20 mouse cellular contexts compared by ENCODE assay signal in the genomic region with DNA sequence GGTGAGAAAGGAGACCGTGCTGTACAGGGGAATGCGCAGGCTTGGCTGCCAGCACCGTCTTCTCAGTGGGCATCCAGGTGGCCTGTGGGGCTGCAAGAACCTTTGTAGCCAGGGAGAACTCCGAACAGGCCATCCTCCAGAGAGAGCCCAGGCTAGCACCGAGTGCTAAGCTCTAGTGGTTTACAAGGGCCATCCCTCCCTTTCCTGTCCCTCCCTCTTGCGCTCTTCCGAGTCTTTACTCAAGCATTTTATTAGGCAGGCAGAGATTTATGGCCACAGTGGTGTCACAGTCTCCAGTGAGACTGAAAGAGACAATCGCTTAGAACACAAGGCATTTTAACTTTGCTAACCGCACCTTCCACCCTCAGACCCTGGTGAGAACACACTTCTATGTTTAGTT. TPM values are rescaled to one million over a fixed set of nuclear protein-coding genes. Genes with fewer than 3 reads are reported as not detected.
A peak's percentile ranks its signal among the peaks of the same experiment; 100 is the strongest.
DNase-seq lines count a peak whose midpoint lies in the region; ATAC-seq and TF ChIP-seq lines count a peak whose summit lies in the region.
"Had no signal": no experiment of that assay in that cellular context is flagged by ENCODE, and none has a peak within 500 bp of the region (broad histone marks: within the 10 kb centered on the region; RNA-seq: fewer than 3 reads in every experiment).

No protein-coding gene starts in this region.

- 80% methylated on average over 9 of the region's 9 CpGs for WGBS in lung, embryonic 14.5 days
- 35% methylated on average over 9 of the region's 9 CpGs for WGBS in kidney, embryonic 15.5 days
- WGBS in hindbrain, embryonic 16.5 days: 83% methylated on average over 9 of the region's 9 CpGs

- no peaks in the 10 kb centered on the region for H3K9me3 ChIP-seq in lung, embryonic 14.5 days (ENCODE audit: low read depth, low read length)
- H3K9me3 ChIP-seq in kidney, embryonic 15.5 days (replicated peaks): no peaks in the 10 kb centered on the region
- no peaks in the 10 kb centered on the region for H3K9me3 ChIP-seq in hindbrain, embryonic 16.5 days (ENCODE audit: control insufficient read depth, low read length)
- H3K9me3 ChIP-seq: intestine, embryonic 15.5 days; liver, embryonic 12.5 days; midbrain, embryonic 10.5 days had no signal

- H3K27me3 ChIP-seq in lung, embryonic 14.5 days (ENCODE audit: insufficient read depth, low read length): no peaks in the 10 kb centered on the region
- no peaks in the 10 kb centered on the region for H3K27me3 ChIP-seq in kidney, embryonic 15.5 days
- H3K27me3 ChIP-seq in hindbrain, embryonic 16.5 days (replicated peaks; ENCODE audit: control insufficient read depth, insufficient read depth, low read length): no peaks in the 10 kb centered on the region
- H3K27me3 ChIP-seq: intestine, embryonic 15.5 days; liver, embryonic 12.5 days had no signal

- ATAC-seq in lung, embryonic 14.5 days (ENCODE audit: insufficient read depth): no peak
- 0 out of 2 replicates have a peak, but pooled peaks have one; percentile 18 for ATAC-seq in common myeloid progenitor, adult 5-6 weeks (replicated peaks; ENCODE audit: low read depth, poor library complexity, severe bottlenecking)
- ATAC-seq in kidney, embryonic 15.5 days (replicated peaks; ENCODE audit: low FRiP score): peak; percentile 81
- no peak for ATAC-seq in hindbrain, embryonic 16.5 days
- ATAC-seq: intestine, embryonic 15.5 days; liver, embryonic 12.5 days had no signal

- H3K9ac ChIP-seq in lung, embryonic 14.5 days: no peak overlapping the region
- no peak overlapping the region for H3K9ac ChIP-seq in kidney, embryonic 15.5 days
- H3K9ac ChIP-seq in hindbrain, embryonic 16.5 days (ENCODE audit: low read depth, low read length): no peak overlapping the region
- H3K9ac ChIP-seq: hindbrain, embryonic 14.5 days; intestine, embryonic 15.5 days; liver, embryonic 12.5 days had no signal

- no peaks in the 10 kb centered on the region for H3K36me3 ChIP-seq in lung, embryonic 14.5 days (ENCODE audit: insufficient read depth)
- H3K36me3 ChIP-seq in kidney, embryonic 15.5 days: no peaks in the 10 kb centered on the region
- H3K36me3 ChIP-seq in hindbrain, embryonic 16.5 days (ENCODE audit: control insufficient read depth, insufficient read depth, low read length): no peaks in the 10 kb centered on the region
- H3K36me3 ChIP-seq: intestine, embryonic 15.5 days; liver, embryonic 12.5 days; midbrain, embryonic 10.5 days had no signal

- H3K4me3 ChIP-seq in lung, embryonic 14.5 days (ENCODE audit: low read depth, low read length): no peak overlapping the region
- H3K4me3 ChIP-seq in kidney, embryonic 15.5 days (replicated peaks): no peak overlapping the region
- H3K4me3 ChIP-seq in hindbrain, embryonic 16.5 days (ENCODE audit: low read length): no peak overlapping the region
- H3K4me3 ChIP-seq: gastrocnemius, adult 2 months; intestine, embryonic 15.5 days; liver, embryonic 12.5 days; midbrain, embryonic 10.5 days had no signal

- no peak for TF ChIP-seq CTCF in lung, embryonic 14.5 days (IDR thresholded peaks at IDR 0.05; ENCODE audit: low read depth)

- peak overlapping the region; percentile 75 for H3K27ac ChIP-seq in lung, embryonic 14.5 days (ENCODE audit: low read depth)
- H3K27ac ChIP-seq in kidney, embryonic 15.5 days: peak overlapping the region; percentile 78
- H3K27ac ChIP-seq in hindbrain, embryonic 16.5 days (ENCODE audit: low read depth, low read length): no peak overlapping the region
- H3K27ac ChIP-seq: gastrocnemius, adult 2 months; hindbrain, embryonic 14.5 days; intestine, embryonic 15.5 days; liver, embryonic 12.5 days; midbrain, embryonic 10.5 days had no signal

- H3K4me2 ChIP-seq in lung, embryonic 14.5 days: no peak overlapping the region
- no peak overlapping the region for H3K4me2 ChIP-seq in kidney, embryonic 15.5 days
- H3K4me2 ChIP-seq in hindbrain, embryonic 16.5 days (ENCODE audit: low read length): no peak overlapping the region
- H3K4me2 ChIP-seq: hindbrain, embryonic 14.5 days; intestine, embryonic 15.5 days; liver, embryonic 12.5 days had no signal

- H3K4me1 ChIP-seq in lung, embryonic 14.5 days (ENCODE audit: insufficient read depth): no peaks in the 10 kb centered on the region
- peaks cover 14% of the 10 kb centered on the region for H3K4me1 ChIP-seq in kidney, embryonic 15.5 days
- H3K4me1 ChIP-seq in hindbrain, embryonic 16.5 days (ENCODE audit: control insufficient read depth, insufficient read depth, low read depth, low read length): no peaks in the 10 kb centered on the region
- H3K4me1 ChIP-seq: intestine, embryonic 15.5 days; liver, embryonic 12.5 days; midbrain, embryonic 10.5 days had no signal

- DNase-seq in lung, embryonic 14.5 days: no peak
- no peak for DNase-seq in lung, postnatal 10 days
- DNase-seq in kidney, postnatal 4 days: peak; percentile 7 to 26
- DNase-seq in spleen, postnatal 14 days (ENCODE audit: low spot score in 2 of 2): no peak
- DNase-seq: adrenal gland, postnatal 14 days; cerebellum, adult 9-11 months; gastrocnemius, adult 2 months; heart, adult 18-20 months; heart, postnatal 36 days; lung, postnatal 36 days; retina, postnatal 1 day; right cerebral cortex, postnatal 4 days; thymus, postnatal 25 days had no signal

RNA-seq across cellular contexts. Expression of a gene that starts 39.9 kb away (rescaled TPM):
- 7.8 and 8.7 TPM in 2 replicates for polyA plus RNA-seq in lung, embryonic 14.5 days (2014; fragmentation: Nextera tagmentation; extraction: Ambion mirVana)
- 1.7 and 6.9 TPM in 2 replicates for total RNA-seq in common myeloid progenitor, adult 5-6 weeks (2017)
- 8.4 and 9.3 TPM in 2 replicates for polyA plus RNA-seq in kidney, embryonic 15.5 days (2015; fragmentation: Nextera tagmentation; extraction: Ambion mirVana)
- polyA plus RNA-seq in hindbrain, embryonic 16.5 days (2015; fragmentation: Nextera tagmentation; extraction: Ambion mirVana): 12.1 and 13.6 TPM in 2 replicates

Comparison
In these comparisons a context has a peak if more than half of its experiments do, and no peak if none do; other contexts are left out.
1. ATAC-seq: peak in common myeloid progenitor, adult 5-6 weeks (single experiment) and kidney, embryonic 15.5 days (single experiment); none in lung, embryonic 14.5 days (single experiment) and hindbrain, embryonic 16.5 days (single experiment).
2. DNase-seq: peak in kidney, postnatal 4 days (2 of 2); none in lung, embryonic 14.5 days (single experiment), lung, postnatal 10 days (single experiment) and spleen, postnatal 14 days (0 of 2).